Mouse (Mus musculus) adipocyte (in vitro differentiated cells): ENCODE results near the gene Epsti1.
A peak's percentile ranks its signal among the peaks of the same experiment; 100 is the strongest.

Source experiments
- DNase-seq: peaks from one replicate; pipeline ENCODE4 v3.0.0-alpha.2; 2016; ENCODE audit warnings: low spot score

Epsti1 gene

DNA sequence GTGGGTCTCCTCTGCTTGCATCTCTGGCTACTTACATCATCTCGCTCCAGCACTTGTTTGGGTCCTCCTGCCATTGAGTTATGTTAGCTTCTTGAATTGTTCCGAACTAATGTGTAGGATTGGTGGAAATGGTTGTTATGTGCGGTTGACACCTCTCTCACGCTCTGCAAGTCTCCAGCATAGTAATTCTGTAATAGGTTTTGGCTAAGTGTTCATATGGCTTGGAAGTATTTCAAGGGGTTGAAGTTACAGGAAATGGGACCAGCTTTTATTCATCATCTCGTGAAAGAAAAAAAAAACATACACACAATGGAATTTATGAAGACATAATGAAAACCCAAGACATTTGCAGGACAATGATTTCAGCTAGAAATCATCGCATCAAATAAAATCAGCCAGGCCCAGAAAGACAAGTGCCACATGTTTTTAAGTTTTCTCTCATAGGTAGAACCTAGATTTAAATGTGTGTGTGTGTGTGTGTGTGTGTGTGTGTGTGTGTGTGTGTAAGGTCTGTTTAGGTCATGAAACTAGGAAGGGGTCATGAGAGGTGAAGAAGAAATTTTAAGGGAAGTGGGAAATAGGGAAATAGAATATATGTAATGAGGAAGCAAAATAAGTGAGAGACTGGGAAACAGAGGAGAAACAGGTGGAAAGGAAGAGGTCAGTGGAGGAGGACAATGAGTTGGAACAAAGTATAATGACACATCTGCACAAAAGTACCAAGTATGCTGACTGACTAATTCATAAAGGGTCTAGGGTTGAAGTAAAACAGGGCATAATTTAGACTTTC is 19.2 kb downstream of the Epsti1 start:
- no peak for DNase-seq

DNA sequence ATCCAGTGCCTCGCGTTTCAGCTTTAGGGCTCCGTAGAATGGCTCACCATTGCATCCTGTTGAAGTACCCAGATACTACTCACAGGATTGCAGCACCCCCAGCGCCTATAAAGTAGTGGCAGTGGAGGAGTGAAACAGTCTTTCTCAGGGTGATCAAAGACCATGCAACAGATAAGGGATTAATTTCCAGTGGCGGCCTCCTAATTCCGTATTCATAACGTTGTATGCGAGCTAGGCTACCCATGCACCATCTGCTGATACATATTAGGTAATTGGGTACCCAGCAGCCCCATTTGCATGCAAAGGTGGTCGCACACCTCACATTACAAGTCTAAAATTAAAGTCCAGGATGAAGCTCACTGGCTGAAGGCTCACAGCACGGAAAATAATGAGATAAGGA is 21.4 kb downstream of the Epsti1 start:
- no peak for DNase-seq

DNA sequence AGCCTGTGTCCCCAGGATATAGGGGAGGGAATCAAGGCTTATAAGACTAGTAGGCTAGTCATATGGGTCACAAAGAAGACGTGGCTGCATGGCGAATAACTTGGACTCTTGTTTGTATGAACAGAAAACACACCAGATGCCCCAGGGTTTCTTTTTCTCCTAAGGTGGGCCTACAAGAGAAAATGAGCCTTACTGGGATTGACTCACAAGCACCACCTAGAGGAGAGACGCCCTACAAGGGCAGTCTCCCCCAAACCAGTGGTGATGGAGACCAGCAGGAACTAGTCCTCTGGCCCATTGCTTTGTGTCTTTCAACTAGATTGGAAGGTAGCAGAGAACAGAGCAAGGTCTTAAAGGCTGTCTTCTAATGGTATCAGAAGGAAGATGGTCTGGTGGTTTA is 22.7 kb downstream of the Epsti1 start:
- peak; percentile 40 for DNase-seq

DNA sequence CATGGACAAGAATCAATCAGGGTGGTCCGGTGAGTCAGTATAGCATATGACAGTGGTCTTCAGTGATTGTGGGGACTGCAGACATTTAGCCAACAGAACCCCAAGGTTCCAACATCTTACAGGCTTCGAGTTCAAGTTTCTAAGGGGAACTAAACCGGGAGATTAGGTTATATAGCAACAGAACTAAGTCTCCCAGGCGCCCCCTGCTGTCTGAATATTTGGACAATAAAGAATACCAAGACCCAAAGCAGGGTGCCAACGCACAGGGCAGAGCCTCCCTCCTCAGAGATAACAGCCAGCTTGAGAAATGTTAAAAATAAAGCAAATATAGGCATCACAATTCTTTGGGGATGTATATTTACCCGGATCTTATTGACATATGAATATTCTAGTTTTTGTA is 24.0 kb downstream of the Epsti1 start:
- DNase-seq: peak; percentile 82

DNA sequence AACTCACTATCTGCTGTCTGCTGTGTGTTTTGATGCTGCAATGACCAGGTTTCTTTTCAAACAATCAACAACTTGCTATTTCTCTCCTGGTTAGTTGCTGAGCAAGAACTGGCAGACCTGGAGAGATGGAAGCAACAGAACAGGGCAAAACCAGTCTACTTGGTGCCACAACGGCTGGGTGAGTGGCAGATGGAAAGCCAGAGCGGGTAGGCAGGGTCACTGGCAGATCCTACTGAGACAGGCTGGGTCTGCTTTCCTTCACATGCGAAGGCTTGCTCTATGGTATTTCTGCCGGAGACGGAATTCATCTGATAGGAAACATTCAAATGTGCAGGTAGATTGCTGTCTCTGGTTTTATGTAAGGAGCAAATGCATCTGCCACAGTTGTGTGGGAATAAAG is 24.6 kb downstream of the Epsti1 start:
- no peak for DNase-seq

DNA sequence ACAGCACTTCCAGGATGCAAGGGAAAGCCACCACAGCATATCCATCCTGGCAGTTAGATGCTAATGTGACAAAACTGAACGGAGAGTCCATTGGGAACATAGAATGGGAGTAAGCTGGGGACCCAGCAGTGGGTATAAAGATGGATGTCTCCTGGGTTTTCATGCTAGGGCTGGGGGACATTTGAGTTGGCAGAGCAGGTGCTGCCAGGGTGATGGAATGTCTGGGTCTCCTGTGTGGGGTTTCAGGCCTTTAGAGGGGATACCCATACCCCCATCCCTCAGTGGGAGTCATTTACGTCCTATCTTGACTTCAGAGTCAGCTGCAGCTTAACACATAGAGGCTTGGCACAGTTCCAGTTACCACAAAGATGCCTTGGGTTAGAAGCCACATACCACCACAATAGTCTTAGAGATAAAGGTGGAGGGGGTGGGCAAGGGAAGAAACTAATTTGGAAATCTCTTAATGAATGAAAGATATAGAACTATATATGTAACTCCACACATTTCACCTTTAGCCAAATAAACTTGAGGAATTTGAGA is 25.2 kb downstream of the Epsti1 start:
- DNase-seq: no peak

DNA sequence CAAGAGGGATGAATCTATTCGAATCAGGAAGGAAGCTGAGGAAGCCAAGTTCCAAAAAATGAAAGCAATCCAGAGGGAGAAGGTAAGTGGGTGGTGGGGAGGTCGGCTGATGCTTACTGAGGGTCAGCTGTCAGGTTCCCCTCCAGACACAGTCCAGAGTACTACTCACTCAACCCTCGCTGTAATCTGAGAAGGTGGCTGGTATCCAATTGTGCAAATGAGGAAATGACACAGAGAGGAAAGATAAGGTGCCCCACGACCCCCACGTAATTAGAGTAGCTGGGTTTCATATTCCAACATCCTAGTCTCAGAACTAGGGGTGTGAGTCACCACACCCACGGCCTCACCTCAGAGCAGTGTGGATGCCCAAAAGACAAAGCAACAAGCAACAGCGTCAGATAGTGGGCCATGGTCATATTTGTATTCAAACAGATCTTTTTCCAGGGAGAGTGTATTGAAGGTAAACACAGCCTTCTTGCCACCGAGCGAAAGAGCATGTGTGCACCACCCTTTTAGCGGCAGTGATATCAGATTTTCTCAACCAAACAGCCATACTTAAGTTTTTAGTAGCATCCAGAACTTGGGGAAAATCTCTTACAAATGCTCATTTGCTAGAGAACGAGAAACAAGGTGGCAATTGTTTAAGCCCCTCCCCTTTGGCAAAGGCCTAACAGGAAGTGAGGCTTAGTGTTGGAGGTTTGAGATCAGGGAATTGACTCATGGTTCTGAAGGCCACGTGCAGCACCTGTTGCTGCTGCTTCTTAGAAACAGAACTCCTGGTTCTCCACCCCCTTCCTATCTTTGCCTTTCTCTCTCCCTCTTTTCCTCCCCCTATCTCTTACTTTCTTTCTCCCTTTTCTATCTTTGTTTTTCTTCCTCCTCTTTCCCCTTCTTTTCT is 28.4 kb downstream of the Epsti1 start:
- DNase-seq: no peak

DNA sequence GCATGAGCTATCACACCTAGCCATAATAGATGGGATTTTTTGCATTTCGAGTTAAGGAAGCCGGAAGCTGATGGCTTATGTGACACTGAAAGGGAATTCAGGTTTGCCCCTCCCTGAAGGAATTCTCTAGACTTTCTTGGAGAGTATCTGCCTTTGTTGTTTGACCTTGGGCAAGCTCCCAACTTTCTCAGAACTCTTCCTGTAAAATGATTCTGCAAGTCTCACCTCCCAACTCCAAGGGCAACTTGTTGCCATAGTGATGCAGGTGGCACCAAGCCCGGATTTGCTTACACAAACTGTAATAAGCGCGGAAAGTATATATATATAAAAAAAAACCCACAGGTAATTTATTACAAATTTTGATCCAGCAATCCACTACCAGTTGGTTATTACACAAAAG is 29.2 kb downstream of the Epsti1 start:
- DNase-seq: no peak

DNA sequence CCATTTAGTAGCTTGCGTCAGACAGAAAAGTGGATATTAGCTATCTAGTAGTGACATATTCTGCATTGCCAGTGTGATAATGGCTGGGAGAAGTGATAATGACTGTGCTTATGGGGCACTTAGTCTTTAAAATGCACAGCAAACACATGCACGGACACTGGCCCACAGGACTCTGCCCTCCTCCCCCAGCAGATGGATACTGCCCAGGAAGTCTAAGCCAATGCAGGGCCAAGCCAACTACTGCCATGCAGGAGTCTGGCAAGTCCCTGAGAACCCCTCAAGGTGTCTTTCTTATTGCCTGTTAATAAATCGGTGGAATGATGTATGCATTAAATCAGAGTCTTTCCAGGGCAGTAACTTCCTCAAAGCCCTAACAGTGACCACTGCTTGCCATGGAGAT is 30.4 kb downstream of the Epsti1 start:
- DNase-seq: no peak

DNA sequence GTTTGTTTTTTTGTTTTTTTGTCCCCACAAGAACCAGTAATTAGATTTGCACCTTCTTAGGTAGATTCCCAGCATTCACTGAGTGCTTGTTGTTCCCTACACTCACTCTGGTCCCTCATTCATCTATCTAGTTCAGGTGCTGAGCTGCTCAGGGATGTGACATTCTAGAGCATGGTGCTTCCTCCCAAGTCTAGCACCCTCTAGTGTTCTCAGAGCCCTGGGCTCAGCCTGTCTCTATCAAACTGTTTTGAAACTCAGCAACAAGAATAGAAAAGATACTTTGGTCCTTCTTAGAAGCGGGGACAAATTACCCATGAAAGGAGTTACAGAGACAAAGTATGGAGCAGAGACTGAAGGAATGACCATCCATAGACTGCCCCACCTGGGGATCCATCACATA is 37.1 kb downstream of the Epsti1 start:
- no peak for DNase-seq

DNA sequence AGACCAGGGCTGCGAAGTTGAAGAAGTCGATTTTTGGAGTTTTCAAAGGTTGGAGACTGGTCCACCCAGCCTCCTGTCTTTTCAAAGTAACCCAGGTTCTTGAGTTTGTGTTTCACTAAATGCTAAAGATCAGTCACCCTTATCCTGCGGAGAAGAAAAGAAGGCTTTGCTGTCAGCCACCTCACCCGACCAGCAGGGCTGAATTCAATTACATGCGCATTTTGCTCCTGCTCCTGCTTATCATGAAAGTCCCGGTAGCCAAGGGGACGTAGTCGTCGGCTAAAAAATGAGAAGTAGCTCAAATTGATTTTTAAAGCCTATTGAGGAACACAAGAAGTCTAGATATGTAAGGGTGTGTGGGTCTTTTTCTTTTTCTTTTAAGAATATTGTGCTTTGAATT is 38.2 kb downstream of the Epsti1 start:
- DNase-seq: no peak

DNA sequence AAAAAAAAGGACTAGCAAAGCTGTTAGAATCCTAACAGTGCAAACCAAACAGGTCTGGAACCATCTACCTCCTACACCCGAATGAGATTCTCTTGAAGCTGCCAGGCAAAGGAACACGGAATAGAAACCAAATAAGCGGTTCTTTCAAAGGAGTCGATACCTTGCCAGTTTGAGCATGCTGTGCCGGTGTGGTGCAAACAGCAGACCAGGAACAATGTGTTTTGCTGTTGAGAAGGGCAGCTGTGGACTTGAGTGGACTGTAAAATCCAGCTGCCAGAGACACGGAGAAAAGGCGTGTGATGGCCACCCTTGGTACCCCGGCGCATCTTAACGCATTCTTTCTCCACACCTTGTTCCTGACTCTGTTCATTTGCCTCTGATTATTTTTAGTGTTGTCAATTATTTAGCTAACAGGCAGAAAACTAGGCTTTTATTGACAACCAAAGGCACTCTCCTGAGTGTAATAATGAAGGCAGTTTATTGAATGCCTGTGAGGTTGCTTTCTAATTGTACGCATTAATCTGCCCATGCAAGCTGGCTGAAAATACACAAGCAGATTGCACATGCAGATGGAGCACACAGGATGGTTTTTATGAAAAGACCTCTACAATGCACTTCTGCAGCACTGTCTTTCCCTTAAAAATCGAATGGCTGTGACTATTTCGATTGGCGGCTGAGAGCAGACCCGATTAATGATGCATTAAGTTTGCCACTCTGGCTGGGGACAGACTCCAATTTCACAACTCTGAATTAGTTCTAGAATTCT is 38.9 kb downstream of the Epsti1 start:
- no peak for DNase-seq

DNA sequence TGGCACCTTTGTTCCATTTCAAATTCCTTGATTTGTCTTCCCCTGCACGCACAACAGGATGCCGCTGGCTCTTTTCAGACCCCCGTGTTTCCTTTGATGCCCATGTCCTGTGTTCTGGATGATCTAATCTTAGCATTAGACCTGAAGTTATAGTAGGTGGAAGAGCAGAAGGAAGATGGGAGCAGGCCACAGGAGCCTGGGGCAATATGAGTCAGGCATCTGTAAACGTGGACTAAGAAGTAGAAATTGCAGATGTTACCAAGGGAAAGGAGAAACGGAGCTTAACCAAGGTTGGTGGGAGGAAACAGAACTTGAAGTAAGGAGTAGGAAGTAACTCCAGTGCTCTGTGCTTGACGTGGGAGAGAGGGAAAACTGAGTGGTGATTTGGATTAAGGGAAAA is 57.7 kb downstream of the Epsti1 start:
- no peak for DNase-seq

DNA sequence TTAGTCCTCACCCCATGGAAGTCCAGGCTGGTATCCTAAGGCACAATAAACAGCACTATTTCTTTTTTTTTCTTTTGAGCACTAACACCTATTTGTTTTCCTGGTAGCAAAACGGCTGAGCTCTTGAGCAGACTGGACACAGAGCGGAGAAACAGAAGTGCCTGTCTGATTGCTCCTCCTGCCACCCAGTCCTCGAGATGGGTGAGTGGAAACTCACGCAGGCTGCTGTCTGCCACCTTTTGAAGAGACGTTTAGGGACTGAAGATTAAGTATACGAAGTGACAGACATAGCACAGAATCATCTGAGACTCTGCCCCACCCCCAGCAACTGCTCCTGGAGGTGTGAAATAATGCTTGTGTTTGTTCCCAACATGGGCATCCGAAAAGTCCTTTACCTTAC is 59.5 kb downstream of the Epsti1 start:
- no peak for DNase-seq

DNA sequence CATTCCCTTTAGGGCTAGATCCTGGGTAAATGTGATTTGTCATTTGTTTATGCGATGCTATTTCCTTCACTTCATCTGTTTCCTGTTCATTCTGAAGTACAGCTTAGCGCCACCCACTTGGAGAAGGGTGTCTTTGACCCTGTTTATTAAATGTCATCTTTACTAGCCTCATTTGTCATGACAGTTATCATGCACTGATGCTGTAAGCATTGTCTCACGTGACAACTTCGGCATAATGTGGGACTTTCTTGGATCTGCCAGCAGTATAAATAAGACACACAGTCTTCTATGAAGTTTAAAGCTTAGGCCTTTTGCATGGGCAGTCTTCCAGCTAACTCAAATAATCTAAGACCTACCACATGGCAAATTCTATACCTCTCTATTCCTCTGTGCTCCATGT is 67.3 kb downstream of the Epsti1 start:
- no peak for DNase-seq

DNA sequence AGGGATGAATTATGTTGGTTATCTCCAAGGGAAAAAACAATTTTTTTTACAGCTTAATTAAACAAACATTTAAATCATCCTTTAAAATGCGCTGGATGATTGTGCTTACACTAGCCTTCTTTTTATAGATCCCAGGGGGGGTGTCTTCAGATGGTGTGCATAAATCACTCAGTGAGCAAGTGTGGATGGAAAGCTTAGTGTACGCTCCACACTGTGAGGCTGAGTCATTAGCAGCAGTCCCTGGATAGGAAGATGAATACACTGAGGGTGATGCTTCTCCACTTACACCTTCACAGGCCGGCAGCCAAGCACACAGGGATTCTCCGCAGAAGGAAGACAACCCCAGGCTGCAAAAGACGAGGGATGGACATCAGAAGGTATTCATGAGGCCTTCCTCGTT is 70.2 kb downstream of the Epsti1 start:
- no peak for DNase-seq

DNA sequence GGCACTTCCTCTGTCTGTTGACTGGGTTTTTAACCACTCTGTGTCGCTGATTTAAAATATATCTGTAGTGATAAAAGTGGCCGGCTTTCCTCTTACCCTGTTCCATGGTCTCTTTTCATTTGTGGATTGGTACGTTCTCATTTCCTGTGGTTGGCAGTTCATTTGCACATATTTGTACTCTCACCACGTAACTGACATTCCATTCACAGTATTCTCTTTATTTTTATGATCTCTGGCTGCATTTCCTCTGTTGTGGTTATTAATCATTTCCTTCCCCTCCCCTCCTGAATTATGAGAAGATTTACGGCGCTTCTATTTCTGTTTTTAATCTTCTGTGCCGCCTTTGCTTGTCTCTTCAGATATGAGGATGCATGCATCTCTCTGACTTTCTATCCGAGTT is 71.7 kb downstream of the Epsti1 start:
- no peak for DNase-seq

DNA sequence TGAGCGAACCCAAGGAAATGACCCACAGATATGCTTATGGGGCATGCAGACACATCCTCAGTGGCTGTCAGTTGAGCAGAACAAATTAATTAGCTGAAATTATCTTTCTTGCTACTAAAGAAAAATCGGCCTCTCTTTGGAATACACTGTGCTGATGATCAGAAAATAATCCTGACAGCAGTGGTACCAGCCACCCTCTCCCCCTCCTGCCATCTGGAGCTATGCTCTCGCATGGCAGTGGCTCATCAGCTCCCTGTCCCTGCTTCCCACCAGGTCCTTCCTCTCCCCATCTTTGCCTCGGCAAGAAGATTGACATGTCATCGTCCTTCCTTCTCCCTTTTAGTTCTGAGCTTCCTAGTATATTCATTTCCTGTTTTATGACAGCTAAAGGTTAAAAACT is 77.5 kb downstream of the Epsti1 start:
- DNase-seq: no peak

DNA sequence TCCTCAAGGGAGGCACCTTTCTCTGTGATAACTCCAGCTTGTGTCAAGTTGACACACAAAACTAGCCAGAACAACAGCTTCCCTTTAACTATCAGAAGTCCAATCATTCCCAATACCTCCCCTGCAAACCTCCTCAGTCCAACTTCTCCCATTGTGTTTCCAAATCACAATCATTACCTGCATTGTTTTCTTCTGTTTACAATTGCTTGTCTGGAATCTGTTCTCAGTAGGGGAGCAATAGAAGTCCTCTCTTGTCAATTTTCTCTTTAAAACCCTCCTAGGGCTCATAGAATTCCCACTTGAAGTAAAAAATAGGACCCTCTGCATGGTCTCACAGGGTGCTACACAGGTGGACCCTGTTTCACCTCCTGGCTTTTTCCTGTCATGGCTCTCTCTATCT is 93.7 kb downstream of the Epsti1 start:
- DNase-seq: no peak

DNA sequence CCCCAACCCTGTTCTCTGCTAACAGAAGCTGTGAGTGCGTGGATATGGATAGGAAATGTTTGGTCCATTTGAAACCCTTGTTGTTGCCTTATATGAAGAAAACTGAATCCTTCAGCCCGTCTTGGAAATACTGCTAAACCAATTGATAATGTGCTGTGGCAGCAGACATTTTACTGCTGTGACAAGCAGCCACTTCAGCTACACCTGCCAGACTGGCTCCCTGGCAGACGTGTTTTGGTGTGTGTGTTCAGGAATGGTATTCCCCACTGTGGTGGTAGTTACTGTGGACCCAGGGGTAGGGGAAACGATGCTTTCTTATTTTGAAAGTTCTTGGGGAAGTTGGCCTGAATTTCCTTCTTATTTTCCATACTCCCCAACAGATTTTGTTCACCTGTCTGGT is 100.4 kb downstream of the Epsti1 start:
- DNase-seq: no peak

DNA sequence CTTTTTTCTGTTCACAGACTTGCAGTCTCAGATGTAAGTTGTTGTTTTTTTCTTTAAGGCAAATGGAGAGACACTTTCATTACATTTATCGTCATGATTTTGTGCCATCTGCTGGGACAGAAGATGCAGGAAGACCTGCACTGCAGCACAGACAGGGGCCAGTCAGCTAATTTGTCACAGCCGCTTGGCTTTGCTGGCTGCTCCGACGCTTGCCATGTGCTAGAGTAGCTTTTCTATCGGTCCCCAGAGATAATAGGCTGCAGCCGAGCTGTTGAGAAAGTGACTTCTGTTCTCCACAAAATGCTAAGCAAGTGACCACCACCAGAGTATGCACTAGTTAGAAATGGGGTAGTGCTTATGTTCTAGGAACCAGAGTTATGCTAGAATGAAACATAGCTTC is 104.0 kb downstream of the Epsti1 start:
- no peak for DNase-seq

DNA sequence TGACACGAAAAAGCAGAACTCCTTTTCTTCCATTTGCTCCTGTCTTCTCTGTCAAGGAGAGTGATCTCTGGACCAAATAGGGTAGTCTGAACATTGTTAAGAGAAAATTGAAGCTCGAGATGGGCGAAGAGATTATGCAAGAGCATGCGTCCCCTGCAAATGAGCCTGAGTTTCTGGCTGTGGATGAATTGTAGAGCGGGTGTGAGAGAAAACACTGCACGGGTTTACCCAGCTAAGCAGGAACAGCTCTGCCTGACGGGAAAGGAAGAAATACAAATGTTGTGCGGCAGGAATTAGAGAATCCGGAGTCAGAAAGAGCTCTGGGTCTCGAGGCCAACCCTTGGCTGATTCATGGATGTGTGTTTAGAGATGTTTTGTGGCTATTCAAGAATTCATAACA is 107.8 kb downstream of the Epsti1 start:
- DNase-seq: no peak
